ENCODE assay signal across 17 mouse cellular contexts in genomic region chr2:70870819-70871218, GRCm38 (mm10). TPM values are rescaled to one million over a fixed set of nuclear protein-coding genes. Genes with fewer than 3 reads are reported as not detected.
DNase-seq lines count a peak whose midpoint lies in the region; ATAC-seq and TF ChIP-seq lines count a peak whose summit lies in the region.
"Had no signal": no experiment of that assay in that cellular context is flagged by ENCODE, and none has a peak within 500 bp of the region (broad histone marks: within the 10 kb centered on the region; RNA-seq: fewer than 3 reads in every experiment).

No protein-coding gene starts in this region.

- no peaks in the 10 kb centered on the region for H3K36me3 ChIP-seq in stomach, postnatal 0 days (ENCODE audit: control insufficient read depth, insufficient read depth, low read length)
- H3K36me3 ChIP-seq in hindbrain, embryonic 10.5 days, result no peaks in the 10 kb centered on the region
- H3K36me3 ChIP-seq: hindbrain, embryonic 15.5 days; liver, embryonic 15.5 days had no signal

- no peak overlapping the region for H3K9ac ChIP-seq in stomach, postnatal 0 days (ENCODE audit: low read length)
- H3K9ac ChIP-seq: hindbrain, embryonic 15.5 days; liver, embryonic 15.5 days had no signal

- 44% methylated on average over 6 of the region's 6 CpGs for WGBS in stomach, postnatal 0 days
- WGBS in hindbrain, embryonic 10.5 days, result 51% methylated on average over 6 of the region's 6 CpGs

- DNase-seq in spleen, adult 18-20 months, result peak; percentile 18 to 27
- DNase-seq in spleen, adult 12 weeks (ENCODE audit: low spot score), result no peak
- DNase-seq in brain, adult 2 months (ENCODE audit: low read depth, low spot score), result peak; percentile 33
- DNase-seq in right cerebral cortex, adult 2 months (ENCODE audit: low spot score in 2 of 2), result no peak
- DNase-seq in stomach, postnatal 0 days (ENCODE audit: low spot score), result no peak
- no peak for DNase-seq in hindbrain, embryonic 10.5 days (ENCODE audit: low spot score)
- DNase-seq: cerebellum, adult 11 months; heart, postnatal 10 days; kidney, postnatal 36 days; right cerebral cortex, postnatal 25 days; thymus, postnatal 25 days had no signal

- H3K9me3 ChIP-seq in stomach, postnatal 0 days (ENCODE audit: control insufficient read depth, low read length), result no peaks in the 10 kb centered on the region
- H3K9me3 ChIP-seq in hindbrain, embryonic 10.5 days, result no peaks in the 10 kb centered on the region
- H3K9me3 ChIP-seq: hindbrain, embryonic 15.5 days; liver, embryonic 15.5 days had no signal

- no peaks in the 10 kb centered on the region for H3K4me1 ChIP-seq in stomach, postnatal 0 days (replicated peaks; ENCODE audit: control insufficient read depth, insufficient read depth)
- peaks cover 18% of the 10 kb centered on the region; the same call in 1 of the 2 replicates for H3K4me1 ChIP-seq in hindbrain, embryonic 10.5 days (replicated peaks)

- no peak for TF ChIP-seq EP300 in stomach, postnatal 0 days (optimal IDR thresholded peaks at IDR 0.05)

- ATAC-seq in megakaryocyte, adult 5-6 weeks (ENCODE audit: poor library complexity, severe bottlenecking), result peak; percentile 68
- no peak for ATAC-seq in stomach, postnatal 0 days (ENCODE audit: low FRiP score, low TSS enrichment)
- ATAC-seq: forebrain, embryonic 16.5 days; intestine, embryonic 16.5 days; lung, postnatal 0 days had no signal

- H3K4me3 ChIP-seq in stomach, postnatal 0 days (ENCODE audit: low read depth, low read length), result no peak overlapping the region
- no peak overlapping the region for H3K4me3 ChIP-seq in hindbrain, embryonic 10.5 days
- H3K4me3 ChIP-seq: hindbrain, embryonic 15.5 days; liver, embryonic 15.5 days had no signal

- H3K27me3 ChIP-seq in stomach, postnatal 0 days (ENCODE audit: control insufficient read depth, insufficient read depth, low read length), result no peaks in the 10 kb centered on the region
- no peaks in the 10 kb centered on the region for H3K27me3 ChIP-seq in hindbrain, embryonic 10.5 days (ENCODE audit: insufficient read depth, poor library complexity, severe bottlenecking)
- H3K27me3 ChIP-seq: hindbrain, embryonic 15.5 days had no signal

- H3K4me2 ChIP-seq in stomach, postnatal 0 days (replicated peaks; ENCODE audit: low read depth), result no peak overlapping the region
- H3K4me2 ChIP-seq: hindbrain, embryonic 15.5 days; liver, embryonic 15.5 days had no signal

- TF ChIP-seq CTCF in stomach, postnatal 0 days (IDR thresholded peaks at IDR 0.05; ENCODE audit: low read depth), result no peak

- H3K27ac ChIP-seq in stomach, postnatal 0 days (replicated peaks), result no peak overlapping the region
- no peak overlapping the region for H3K27ac ChIP-seq in hindbrain, embryonic 10.5 days
- H3K27ac ChIP-seq: hindbrain, embryonic 15.5 days; liver, embryonic 15.5 days had no signal

RNA-seq across cellular contexts. Expression of gene Tlk1, which starts 45.3 kb away (rescaled TPM):
- total RNA-seq in megakaryocyte, adult 5-6 weeks (2015), result 69.5 and 73.3 TPM in 2 replicates
- 43.1 and 61.4 TPM in 2 replicates for total RNA-seq in megakaryocyte, adult 5-6 weeks (2017)
- 26.0 and 26.7 TPM in 2 replicates for polyA plus RNA-seq in stomach, postnatal 0 days (2015; fragmentation: Nextera tagmentation; extraction: Ambion mirVana)
- polyA plus RNA-seq in hindbrain, embryonic 10.5 days (2016; fragmentation: Nextera tagmentation; extraction: Ambion mirVana), result 19.1 and 27.5 TPM in 2 replicates

Comparison
In these comparisons a context has a peak if more than half of its experiments do, and no peak if none do; other contexts are left out.
1. DNase-seq: peak in spleen, adult 18-20 months (2 of 2) and brain, adult 2 months (single experiment); none in spleen, adult 12 weeks (single experiment), right cerebral cortex, adult 2 months (0 of 2), stomach, postnatal 0 days (single experiment) and hindbrain, embryonic 10.5 days (single experiment).